Mouse (Mus musculus) hindbrain, embryonic 16.5 days (tissue): ENCODE results near the gene Ankrd44. TPM values are rescaled to one million over a fixed set of nuclear protein-coding genes. Genes with fewer than 3 reads are reported as not detected.

Experiments
- ATAC-seq: fragments of 200-750 bp; cut with Nextera tagmentation; 2 replicates; pipeline ENCODE4 v1.8.0; 2017; ENCODE audit warnings: moderate TSS enrichment, moderate library complexity
- H3K27ac ChIP-seq: fragments of 300-500 bp; sonication (generic); 2 replicates; pipeline ENCODE4 v1.5.1; 2014; ENCODE audit warnings: low read depth, mild to moderate bottlenecking, control low read depth, low read length, moderate library complexity
- H3K27me3 ChIP-seq: fragments of 300-500 bp; sonication (generic); replicated peaks from 2 replicates; pipeline ENCODE4 v1.6.1; 2014; ENCODE audit warnings: low read length; ENCODE audit not compliant: control insufficient read depth, insufficient read depth
- H3K36me3 ChIP-seq: fragments of 300-500 bp; sonication (generic); 2 replicates; pipeline ENCODE4 v1.6.1; 2014; ENCODE audit warnings: mild to moderate bottlenecking, low read length, moderate library complexity, mixed read lengths; ENCODE audit not compliant: control insufficient read depth, insufficient read depth
- H3K4me1 ChIP-seq: fragments of 300-500 bp; sonication (generic); 2 replicates; pipeline ENCODE4 v1.6.1; 2014; ENCODE audit warnings: low read depth, low read length; ENCODE audit not compliant: control insufficient read depth, insufficient read depth
- H3K4me2 ChIP-seq: fragments of 300-500 bp; sonication (generic); 2 replicates; pipeline ENCODE4 v1.6.1; 2014; ENCODE audit warnings: mild to moderate bottlenecking, low read length, control low read depth, moderate library complexity
- H3K4me3 ChIP-seq: fragments of 300-500 bp; sonication (generic); 2 replicates; pipeline ENCODE4 v1.5.1; 2014; ENCODE audit warnings: mild to moderate bottlenecking, low read length, control low read depth, moderate library complexity
- H3K9ac ChIP-seq: fragments of 300-500 bp; sonication (generic); 2 replicates; pipeline ENCODE4 v1.6.1; 2014; ENCODE audit warnings: low read depth, mild to moderate bottlenecking, control low read depth, low read length, moderate library complexity
- H3K9me3 ChIP-seq: fragments of 300-500 bp; sonication (generic); 2 replicates; pipeline ENCODE4 v1.6.1; 2014; ENCODE audit warnings: mild to moderate bottlenecking, low read length, moderate library complexity; ENCODE audit not compliant: control insufficient read depth
- WGBS: fragments of 180-500 bp; shearing (Covaris S2); extraction: QIAGEN DNeasy Blood & Tissue Kit; methylation state at CpG from one replicate; pipeline ENCODE4 v1.1.7; 2014; 5-methylcytosine and 5-hydroxymethylcytosine counted together
- polyA plus RNA-seq: library from polyadenylated mRNA; unstranded; fragments of >200 nt; fragmentation: Nextera tagmentation; extraction: Ambion mirVana; gene quantifications from 2 replicates; pipeline ENCODE4 v1.2.1, GENCODE M21; 2015

Gene Ankrd44
- polyA plus RNA-seq, 1 experiment from 2014 or later: 19.5 TPM

GRCm38 (mm10) chr1:54737472-54737871 lies 188.7 kb downstream of the Ankrd44 start:
- no peak for ATAC-seq
- 76% methylated on average over 3 of the region's 3 CpGs for WGBS
- H3K9ac ChIP-seq: no peak overlapping the region
- no peaks in the 10 kb centered on the region for H3K27me3 ChIP-seq
- no peak overlapping the region for H3K4me2 ChIP-seq
- no peak overlapping the region for H3K27ac ChIP-seq
- H3K36me3 ChIP-seq: no peaks in the 10 kb centered on the region
- no peak overlapping the region for H3K4me3 ChIP-seq
- H3K4me1 ChIP-seq: peaks cover 14% of the 10 kb centered on the region
- H3K9me3 ChIP-seq: no peaks in the 10 kb centered on the region

- H3K4me3 ChIP-seq: no peak overlapping the region
- 44% methylated on average over 17 of the region's 17 CpGs for WGBS
- H3K4me2 ChIP-seq: peak overlapping the region; percentile 28
- peak; percentile 64; the same call in 1 of the 2 replicates for ATAC-seq
- H3K27ac ChIP-seq: peak overlapping the region; percentile 72
- H3K9me3 ChIP-seq: no peaks in the 10 kb centered on the region
- peaks cover 14% of the 10 kb centered on the region for H3K4me1 ChIP-seq
- H3K9ac ChIP-seq: peak overlapping the region; percentile 27
- H3K27me3 ChIP-seq: no peaks in the 10 kb centered on the region
- no peaks in the 10 kb centered on the region; the same call in 1 of the 2 replicates for H3K36me3 ChIP-seq
Observed at GRCm38 (mm10) chr1:54734917-54735664, 191.1 kb downstream of the Ankrd44 start.

- Histone ChIP-seq H3K9ac (no peak overlapping the region), H3K4me3 (no peak overlapping the region), H3K36me3 (no peaks in the 10 kb centered on the region; the same call in none of the 2 replicates), H3K27ac (no peak overlapping the region), H3K4me1 (no peaks in the 10 kb centered on the region), H3K27me3 (no peaks in the 10 kb centered on the region), H3K4me2 (no peak overlapping the region), H3K9me3 (no peaks in the 10 kb centered on the region)
- no peak for ATAC-seq
- 87% methylated on average over 5 of the region's 5 CpGs for WGBS
Observed at GRCm38 (mm10) chr1:54729316-54729715, 196.9 kb downstream of the Ankrd44 start.

GRCm38 (mm10) chr1:54726555-54726954 lies 199.6 kb downstream of the Ankrd44 start:
- no peak overlapping the region for H3K4me3 ChIP-seq
- 77% methylated on average over 2 of the region's 2 CpGs for WGBS
- no peak overlapping the region for H3K4me2 ChIP-seq
- no peaks in the 10 kb centered on the region for H3K4me1 ChIP-seq
- no peaks in the 10 kb centered on the region; the same call in 1 of the 2 replicates for H3K36me3 ChIP-seq
- H3K9ac ChIP-seq: no peak overlapping the region
- H3K27me3 ChIP-seq: no peaks in the 10 kb centered on the region
- H3K27ac ChIP-seq: no peak overlapping the region
- no peaks in the 10 kb centered on the region for H3K9me3 ChIP-seq
- ATAC-seq: no peak

- 91% methylated on average over 6 of the region's 6 CpGs for WGBS
- H3K4me3 ChIP-seq: no peak overlapping the region
- H3K36me3 ChIP-seq: 0 out of 2 replicates have a peak, but pooled peaks cover 3% of the 10 kb centered on the region
- H3K27me3 ChIP-seq: no peaks in the 10 kb centered on the region
- no peaks in the 10 kb centered on the region for H3K9me3 ChIP-seq
- ATAC-seq: no peak
- H3K4me2 ChIP-seq: no peak overlapping the region
- H3K9ac ChIP-seq: no peak overlapping the region
- H3K4me1 ChIP-seq: no peaks in the 10 kb centered on the region; the same call in 1 of the 2 replicates
- no peak overlapping the region for H3K27ac ChIP-seq
Observed at GRCm38 (mm10) chr1:54716921-54717320, 209.3 kb downstream of the Ankrd44 start.

- no peaks in the 10 kb centered on the region for H3K9me3 ChIP-seq
- no peak overlapping the region for H3K4me2 ChIP-seq
- no peak overlapping the region for H3K9ac ChIP-seq
- H3K27ac ChIP-seq: no peak overlapping the region; the same call in 1 of the 2 replicates
- 47% methylated on average over 8 of the region's 8 CpGs for WGBS
- H3K27me3 ChIP-seq: no peaks in the 10 kb centered on the region
- H3K4me3 ChIP-seq: no peak overlapping the region
- H3K4me1 ChIP-seq: no peaks in the 10 kb centered on the region; the same call in 1 of the 2 replicates
- H3K36me3 ChIP-seq: 0 out of 2 replicates have a peak, but pooled peaks cover 3% of the 10 kb centered on the region
- peak; percentile 70; the same call in 1 of the 2 replicates for ATAC-seq
Observed at GRCm38 (mm10) chr1:54715061-54715760, 211.0 kb downstream of the Ankrd44 start.

GRCm38 (mm10) chr1:54713231-54714173 lies 212.7 kb downstream of the Ankrd44 start:
- Histone ChIP-seq H3K4me1 (no peaks in the 10 kb centered on the region; the same call in 1 of the 2 replicates), H3K4me2 (no peak overlapping the region), H3K4me3 (no peak overlapping the region), H3K9me3 (no peaks in the 10 kb centered on the region), H3K27ac (no peak overlapping the region), H3K36me3 (0 out of 2 replicates have a peak, but pooled peaks cover 3% of the 10 kb centered on the region), H3K9ac (no peak overlapping the region), H3K27me3 (no peaks in the 10 kb centered on the region)
- ATAC-seq: no peak
- 57% methylated on average over 11 of the region's 11 CpGs for WGBS

- Histone ChIP-seq H3K4me1 (peaks cover 7% of the 10 kb centered on the region), H3K27me3 (no peaks in the 10 kb centered on the region), H3K36me3 (0 out of 2 replicates have a peak, but pooled peaks cover 3% of the 10 kb centered on the region), H3K4me3 (no peak overlapping the region), H3K9ac (no peak overlapping the region), H3K4me2 (no peak overlapping the region), H3K9me3 (no peaks in the 10 kb centered on the region), H3K27ac (no peak overlapping the region)
- no peak for ATAC-seq
- 96% methylated on average over 3 of the region's 3 CpGs for WGBS
Observed at GRCm38 (mm10) chr1:54711568-54711967, 214.6 kb downstream of the Ankrd44 start.
